Mouse (Mus musculus): ENCODE data around the gene Gm20388. TPM values are rescaled to one million over a fixed set of nuclear protein-coding genes. Genes with fewer than 3 reads are reported as not detected.

The Gm20388 gene
- polyA plus RNA-seq, 1 experiment from 2014 or later, result 7.4 TPM

GRCm38 (mm10) chr8:121080361-121081090 lies 1169.9 kb downstream of the Gm20388 start:
- Histone ChIP-seq H3K4me3 (replicated peaks; ENCODE audit: low read length) (peak overlapping the region; percentile 70), H3K9ac (ENCODE audit: low read length) (peak overlapping the region; percentile 88), H3K4me2 (ENCODE audit: low read depth, low read length) (peak overlapping the region; percentile 67), H3K36me3 (ENCODE audit: control insufficient read depth, insufficient read depth, low read length) (no peaks in the 10 kb centered on the region), H3K27ac (ENCODE audit: low read length) (peak overlapping the region; percentile 99), H3K9me3 (replicated peaks; ENCODE audit: control insufficient read depth, low read length) (no peaks in the 10 kb centered on the region), H3K27me3 (ENCODE audit: control insufficient read depth, insufficient read depth, low read length) (peaks cover 73% of the 10 kb centered on the region), H3K4me1 (ENCODE audit: control insufficient read depth, insufficient read depth, low read length) (no peaks in the 10 kb centered on the region)
- 1% methylated on average over 49 of the region's 49 CpGs for whole genome bisulfite sequencing
- ATAC-seq (ENCODE audit: insufficient read depth, low FRiP score), result no peak

GRCm38 (mm10) chr8:121081398-121081797 lies 1170.8 kb downstream of the Gm20388 start:
- Histone ChIP-seq H3K4me1 (ENCODE audit: control insufficient read depth, insufficient read depth, low read length) (no peaks in the 10 kb centered on the region), H3K4me3 (replicated peaks; ENCODE audit: low read length) (peak overlapping the region; percentile 70), H3K9me3 (replicated peaks; ENCODE audit: control insufficient read depth, low read length) (no peaks in the 10 kb centered on the region), H3K4me2 (ENCODE audit: low read depth, low read length) (peak overlapping the region; percentile 67), H3K36me3 (ENCODE audit: control insufficient read depth, insufficient read depth, low read length) (no peaks in the 10 kb centered on the region), H3K27me3 (ENCODE audit: control insufficient read depth, insufficient read depth, low read length) (peaks cover 81% of the 10 kb centered on the region), H3K27ac (ENCODE audit: low read length) (peak overlapping the region; percentile 99), H3K9ac (ENCODE audit: low read length) (peak overlapping the region; percentile 88)
- ATAC-seq (ENCODE audit: insufficient read depth, low FRiP score), result no peak
- 11% methylated on average over 7 of the region's 7 CpGs for WGBS

- WGBS, result 1% methylated on average over 56 of the region's 57 CpGs
- peak overlapping the region; percentile 67 for H3K4me2 ChIP-seq (ENCODE audit: low read depth, low read length)
- H3K4me3 ChIP-seq (replicated peaks; ENCODE audit: low read length), result peak overlapping the region; percentile 70
- peak overlapping the region; percentile 88 for H3K9ac ChIP-seq (ENCODE audit: low read length)
- H3K36me3 ChIP-seq (ENCODE audit: control insufficient read depth, insufficient read depth, low read length), result no peaks in the 10 kb centered on the region
- peak overlapping the region; percentile 99 for H3K27ac ChIP-seq (ENCODE audit: low read length)
- H3K9me3 ChIP-seq (replicated peaks; ENCODE audit: control insufficient read depth, low read length), result no peaks in the 10 kb centered on the region
- ATAC-seq (ENCODE audit: insufficient read depth, low FRiP score), result no peak
- peaks cover 80% of the 10 kb centered on the region for H3K27me3 ChIP-seq (ENCODE audit: control insufficient read depth, insufficient read depth, low read length)
- H3K4me1 ChIP-seq (ENCODE audit: control insufficient read depth, insufficient read depth, low read length), result no peaks in the 10 kb centered on the region
Measured at GRCm38 (mm10) chr8:121082218-121083092, 1171.8 kb downstream of the Gm20388 start.

- under 1% methylated on average over 88 of the region's 89 CpGs for WGBS
- Histone ChIP-seq H3K4me2 (ENCODE audit: low read depth, low read length) (peak overlapping the region; percentile 67), H3K36me3 (ENCODE audit: control insufficient read depth, insufficient read depth, low read length) (no peaks in the 10 kb centered on the region), H3K27me3 (ENCODE audit: control insufficient read depth, insufficient read depth, low read length) (peaks cover 77% of the 10 kb centered on the region), H3K9ac (ENCODE audit: low read length) (peak overlapping the region; percentile 88), H3K9me3 (replicated peaks; ENCODE audit: control insufficient read depth, low read length) (no peaks in the 10 kb centered on the region), H3K27ac (ENCODE audit: low read length) (peak overlapping the region; percentile 99), H3K4me3 (replicated peaks; ENCODE audit: low read length) (peak overlapping the region; percentile 70), H3K4me1 (ENCODE audit: control insufficient read depth, insufficient read depth, low read length) (no peaks in the 10 kb centered on the region)
- peak; percentile 77 for ATAC-seq (ENCODE audit: insufficient read depth, low FRiP score)
Measured at GRCm38 (mm10) chr8:121083093-121083935, 1172.7 kb downstream of the Gm20388 start.

GRCm38 (mm10) chr8:121083936-121084209 lies 1173.2 kb downstream of the Gm20388 start:
- Histone ChIP-seq H3K27ac (ENCODE audit: low read length) (peak overlapping the region; percentile 99), H3K27me3 (ENCODE audit: control insufficient read depth, insufficient read depth, low read length) (peaks cover 77% of the 10 kb centered on the region)
- 2% methylated on average over 21 of the region's 27 CpGs for WGBS

GRCm38 (mm10) chr8:121084210-121084951 lies 1173.7 kb downstream of the Gm20388 start, which contains the start of gene Foxf1:
Gene Foxf1, plus strand, starts transcription at chr8:121084386.
- Histone ChIP-seq H3K9ac (ENCODE audit: low read length) (peak within 1 kb of the TSS; percentile 88), H3K4me2 (ENCODE audit: low read depth, low read length) (peak within 1 kb of the TSS; percentile 67), H3K27me3 (ENCODE audit: control insufficient read depth, insufficient read depth, low read length) (peaks cover 82% of the 10 kb centered on the region), H3K9me3 (replicated peaks; ENCODE audit: control insufficient read depth, low read length) (no peaks in the 10 kb centered on the region), H3K36me3 (ENCODE audit: control insufficient read depth, insufficient read depth, low read length) (no peaks in the 10 kb centered on the region; the same call in 1 of the 2 replicates), H3K4me3 (replicated peaks; ENCODE audit: low read length) (peak within 1 kb of the TSS; percentile 70), H3K4me1 (ENCODE audit: control insufficient read depth, insufficient read depth, low read length) (no peaks in the 10 kb centered on the region), H3K27ac (ENCODE audit: low read length) (peak within 1 kb of the TSS; percentile 99)
- no peak; the same call in 1 of the 2 replicates for ATAC-seq (ENCODE audit: insufficient read depth, low FRiP score)
- under 1% methylated on average over 68 of the region's 83 CpGs for WGBS

More at GRCm38 (mm10) chr8:121083936-121084209, 1173.2 kb downstream of the Gm20388 start:
- Histone ChIP-seq H3K9me3 (replicated peaks; ENCODE audit: control insufficient read depth, low read length) (no peaks in the 10 kb centered on the region), H3K4me3 (replicated peaks; ENCODE audit: low read length) (peak overlapping the region; percentile 70), H3K4me1 (ENCODE audit: control insufficient read depth, insufficient read depth, low read length) (no peaks in the 10 kb centered on the region), H3K36me3 (ENCODE audit: control insufficient read depth, insufficient read depth, low read length) (no peaks in the 10 kb centered on the region; the same call in 1 of the 2 replicates), H3K4me2 (ENCODE audit: low read depth, low read length) (peak overlapping the region; percentile 67), H3K9ac (ENCODE audit: low read length) (peak overlapping the region; percentile 88)
- ATAC-seq (ENCODE audit: insufficient read depth, low FRiP score), result peak; percentile 87

- Histone ChIP-seq H3K9me3 (replicated peaks; ENCODE audit: control insufficient read depth, low read length) (no peaks in the 10 kb centered on the region), H3K27ac (ENCODE audit: low read length) (peak overlapping the region; percentile 99), H3K27me3 (ENCODE audit: control insufficient read depth, insufficient read depth, low read length) (peaks cover 85% of the 10 kb centered on the region), H3K9ac (ENCODE audit: low read length) (peak overlapping the region; percentile 88), H3K4me1 (ENCODE audit: control insufficient read depth, insufficient read depth, low read length) (no peaks in the 10 kb centered on the region), H3K36me3 (ENCODE audit: control insufficient read depth, insufficient read depth, low read length) (no peaks in the 10 kb centered on the region; the same call in 1 of the 2 replicates), H3K4me2 (ENCODE audit: low read depth, low read length) (peak overlapping the region; percentile 67), H3K4me3 (replicated peaks; ENCODE audit: low read length) (peak overlapping the region; percentile 70)
- no peak for ATAC-seq (ENCODE audit: insufficient read depth, low FRiP score)
- WGBS, result 3% methylated on average over 30 of the region's 30 CpGs
Measured at GRCm38 (mm10) chr8:121085011-121085410, 1174.4 kb downstream of the Gm20388 start.

- Histone ChIP-seq H3K4me2 (ENCODE audit: low read depth, low read length) (peak overlapping the region; percentile 67), H3K27me3 (ENCODE audit: control insufficient read depth, insufficient read depth, low read length) (peaks cover 85% of the 10 kb centered on the region), H3K27ac (ENCODE audit: low read length) (peak overlapping the region; percentile 99), H3K9me3 (replicated peaks; ENCODE audit: control insufficient read depth, low read length) (no peaks in the 10 kb centered on the region), H3K4me3 (replicated peaks; ENCODE audit: low read length) (peak overlapping the region; percentile 70), H3K36me3 (ENCODE audit: control insufficient read depth, insufficient read depth, low read length) (no peaks in the 10 kb centered on the region; the same call in 1 of the 2 replicates), H3K9ac (ENCODE audit: low read length) (peak overlapping the region; percentile 88), H3K4me1 (ENCODE audit: control insufficient read depth, insufficient read depth, low read length) (peaks cover under 1% of the 10 kb centered on the region; the same call in 1 of the 2 replicates)
- no peak for ATAC-seq (ENCODE audit: insufficient read depth, low FRiP score)
- WGBS, result 46% methylated on average over 3 of the region's 3 CpGs
Measured at GRCm38 (mm10) chr8:121085561-121085960, 1174.9 kb downstream of the Gm20388 start.
